Mouse (Mus musculus): ENCODE data around the gene Erich3.

GRCm38 (mm10) chr3:154763374-154763773 is 99.7 kb downstream of the Erich3 start:
- TF ChIP-seq CTCF (conservative IDR thresholded peaks at IDR 0.05; ENCODE audit: low read length) (no peak), POU5F1 (IDR thresholded peaks at IDR 0.05; ENCODE audit: borderline replicate concordance, low read length) (no peak), NANOG (IDR thresholded peaks at IDR 0.05; ENCODE audit: borderline replicate concordance, low read length) (no peak)
